Mouse (Mus musculus): ENCODE measurements at regions not wholly inside any gene's neighbourhood (a gene's known extent, or its start where the extent isn't known, plus 50 kb on each side); places are given as distances from the start of the nearest gene placed in this dataset.

DNA sequence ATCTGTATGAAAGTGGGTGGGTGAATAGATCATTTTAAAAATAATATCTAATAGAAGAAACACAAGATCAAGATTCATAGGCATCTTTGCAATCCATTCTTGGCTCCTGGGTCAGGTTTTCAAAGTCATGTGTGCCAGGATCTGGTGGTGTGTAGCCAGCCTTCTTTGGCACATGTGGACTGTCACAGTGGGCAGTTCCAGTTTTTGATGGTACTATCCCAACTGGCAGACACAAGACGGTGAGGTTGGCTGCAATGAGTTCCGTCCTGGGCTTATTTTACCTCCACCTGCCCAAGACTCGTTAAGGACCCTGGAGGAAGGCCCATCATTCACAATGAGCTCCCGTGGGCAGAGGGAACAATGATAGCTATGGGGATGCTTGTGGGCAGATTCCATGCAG, 435.1 kb upstream of the Nrp1 start:
- Histone ChIP-seq H3K4me3 (ENCODE audit: control insufficient read depth, low read depth, low read length) (no peak overlapping the region), H3K4me1 (ENCODE audit: control insufficient read depth, insufficient read depth, low read length) (no peaks in the 10 kb centered on the region), H3K27ac (ENCODE audit: control insufficient read depth, insufficient read depth, low read depth, low read length) (no peak overlapping the region), H3K27me3 (ENCODE audit: control insufficient read depth, insufficient read depth, low read length) (no peaks in the 10 kb centered on the region), H3K36me3 (ENCODE audit: control insufficient read depth, insufficient read depth, low read length) (no peaks in the 10 kb centered on the region)
- TF ChIP-seq CTCF (IDR thresholded peaks at IDR 0.05; ENCODE audit: control insufficient read depth, insufficient read depth, insufficient replicate concordance, low read depth, low read length) (no peak), POLR2A (IDR thresholded peaks at IDR 0.05; ENCODE audit: control insufficient read depth, low read depth, low read length) (no peak)

DNA sequence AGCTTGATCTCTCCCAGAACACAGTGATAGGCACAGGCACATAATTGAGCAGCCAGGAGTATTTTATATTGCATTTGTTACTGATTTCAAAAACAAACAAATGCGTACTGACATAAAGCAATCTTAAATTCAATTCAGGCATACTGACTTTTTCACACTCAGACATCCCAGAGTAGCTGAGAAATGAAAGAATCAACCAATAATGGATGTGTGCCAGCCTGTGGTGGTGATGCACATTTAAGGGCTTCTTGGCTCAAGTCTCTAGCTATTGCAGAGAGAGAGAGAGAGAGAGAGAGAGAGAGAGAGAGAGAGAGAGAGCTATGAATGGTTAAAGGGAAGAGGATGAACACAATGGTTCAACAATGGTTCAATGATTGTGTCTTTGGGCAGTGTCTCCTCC, 426.1 kb upstream of the Nrp1 start:
- Histone ChIP-seq H3K27ac (ENCODE audit: control insufficient read depth, insufficient read depth, low read depth, low read length) (no peak overlapping the region), H3K4me3 (ENCODE audit: control insufficient read depth, low read depth, low read length) (no peak overlapping the region), H3K27me3 (ENCODE audit: control insufficient read depth, insufficient read depth, low read length) (no peaks in the 10 kb centered on the region), H3K4me1 (ENCODE audit: control insufficient read depth, insufficient read depth, low read length) (no peaks in the 10 kb centered on the region), H3K36me3 (ENCODE audit: control insufficient read depth, insufficient read depth, low read length) (no peaks in the 10 kb centered on the region)
- TF ChIP-seq POLR2A (IDR thresholded peaks at IDR 0.05; ENCODE audit: control insufficient read depth, low read depth, low read length) (no peak), CTCF (IDR thresholded peaks at IDR 0.05; ENCODE audit: control insufficient read depth, insufficient read depth, insufficient replicate concordance, low read depth, low read length) (no peak)

DNA sequence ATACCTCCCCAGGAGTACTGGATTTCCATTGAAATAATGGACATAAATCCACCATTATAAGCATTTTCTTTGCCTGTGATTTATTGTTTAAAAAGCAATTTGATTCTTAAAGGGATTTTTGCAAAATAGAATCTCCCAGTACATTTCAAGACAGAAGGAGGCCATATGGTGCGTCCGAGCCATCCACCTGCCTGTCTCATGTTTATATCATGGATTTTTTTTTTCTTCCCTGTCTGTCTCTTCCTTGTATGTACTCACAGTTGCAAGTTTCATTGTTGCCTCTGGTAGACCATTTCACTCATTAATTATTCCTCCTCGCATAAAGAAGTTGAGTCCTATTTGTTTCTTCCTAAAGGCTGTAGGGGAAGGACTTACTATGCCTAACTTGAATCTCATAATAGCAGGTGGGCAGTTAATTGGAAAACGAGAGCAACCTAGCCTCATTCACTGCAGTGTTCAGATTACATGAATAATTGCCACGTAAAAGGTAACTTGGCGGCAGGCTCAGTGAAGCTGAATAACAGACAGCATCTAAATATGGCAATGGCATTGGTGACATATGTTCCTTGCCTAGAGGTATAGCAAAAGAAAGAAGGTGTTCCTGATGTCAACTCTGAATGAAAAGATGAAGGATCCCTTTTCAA, 421.5 kb upstream of the Nrp1 start:
- Histone ChIP-seq H3K27ac (ENCODE audit: control insufficient read depth, insufficient read depth, low read depth, low read length) (no peak overlapping the region), H3K4me3 (ENCODE audit: control insufficient read depth, low read depth, low read length) (no peak overlapping the region), H3K36me3 (ENCODE audit: control insufficient read depth, insufficient read depth, low read length) (no peaks in the 10 kb centered on the region), H3K4me1 (ENCODE audit: control insufficient read depth, insufficient read depth, low read length) (no peaks in the 10 kb centered on the region), H3K27me3 (ENCODE audit: control insufficient read depth, insufficient read depth, low read length) (no peaks in the 10 kb centered on the region)
- TF ChIP-seq CTCF (IDR thresholded peaks at IDR 0.05; ENCODE audit: control insufficient read depth, insufficient read depth, insufficient replicate concordance, low read depth, low read length) (no peak), POLR2A (IDR thresholded peaks at IDR 0.05; ENCODE audit: control insufficient read depth, low read depth, low read length) (no peak)

DNA sequence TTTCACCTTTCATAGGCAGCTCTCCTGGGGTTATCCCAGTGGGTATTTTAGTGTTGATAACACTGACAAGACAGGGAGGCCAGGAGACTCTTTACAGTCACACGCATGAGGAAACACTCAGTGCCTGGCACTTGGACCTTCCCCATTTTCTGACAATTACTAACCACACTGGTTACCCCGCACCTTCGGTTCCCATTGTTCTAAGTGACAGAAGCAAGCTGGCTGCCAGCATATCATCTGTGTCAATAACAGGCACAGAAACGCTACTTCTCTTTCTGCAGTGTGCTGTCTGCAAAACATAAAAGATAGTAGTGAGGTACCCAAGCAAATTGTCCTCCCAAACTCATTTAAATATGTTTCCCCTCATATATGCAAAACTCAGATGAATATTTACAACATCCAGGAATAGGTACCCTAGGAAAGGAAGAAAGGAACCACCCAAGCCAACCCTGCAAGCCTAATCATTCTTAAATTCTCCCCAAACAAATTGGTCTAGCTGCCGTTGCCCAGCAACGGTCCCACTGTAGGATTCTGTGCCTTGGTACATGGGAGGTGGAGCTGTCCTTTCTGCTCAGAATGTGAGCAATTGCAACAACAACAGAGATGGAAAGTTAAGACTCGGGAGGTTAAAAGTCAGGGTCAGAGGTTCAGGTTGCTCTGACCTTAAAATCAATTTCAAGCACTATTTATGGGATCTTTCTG, 419.0 kb upstream of the Nrp1 start:
- Histone ChIP-seq H3K27me3 (ENCODE audit: control insufficient read depth, insufficient read depth, low read length) (no peaks in the 10 kb centered on the region), H3K36me3 (ENCODE audit: control insufficient read depth, insufficient read depth, low read length) (no peaks in the 10 kb centered on the region)
- TF ChIP-seq CTCF (IDR thresholded peaks at IDR 0.05; ENCODE audit: control insufficient read depth, insufficient read depth, insufficient replicate concordance, low read depth, low read length) (no peak), POLR2A (IDR thresholded peaks at IDR 0.05; ENCODE audit: control insufficient read depth, low read depth, low read length) (no peak)

DNA sequence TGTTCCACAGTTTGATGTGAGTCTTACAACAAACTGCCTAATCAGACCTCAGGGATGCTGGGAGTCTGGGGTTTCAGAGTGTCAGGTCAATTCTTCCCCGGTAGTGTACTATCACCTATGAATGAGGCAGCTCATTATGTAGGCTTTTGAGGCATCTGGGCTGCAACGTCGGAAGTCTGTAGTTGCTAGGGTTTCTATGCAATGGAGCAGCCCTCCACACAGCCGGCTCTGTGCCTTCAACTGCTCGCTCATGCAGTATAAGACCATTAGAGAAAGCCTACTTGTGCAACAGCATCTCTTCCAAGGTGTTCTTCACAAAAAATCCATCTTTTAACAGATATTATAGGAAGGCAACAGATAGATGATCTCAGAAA, 418.4 kb upstream of the Nrp1 start:
- no peaks in the 10 kb centered on the region for H3K27me3 ChIP-seq (ENCODE audit: control insufficient read depth, insufficient read depth, low read length)
- no peaks in the 10 kb centered on the region for H3K4me1 ChIP-seq (ENCODE audit: control insufficient read depth, insufficient read depth, low read length)
- no peak overlapping the region for H3K27ac ChIP-seq (ENCODE audit: control insufficient read depth, insufficient read depth, low read depth, low read length)
- no peaks in the 10 kb centered on the region for H3K36me3 ChIP-seq (ENCODE audit: control insufficient read depth, insufficient read depth, low read length)
- TF ChIP-seq CTCF (IDR thresholded peaks at IDR 0.05; ENCODE audit: control insufficient read depth, insufficient read depth, insufficient replicate concordance, low read depth, low read length) (no peak), POLR2A (IDR thresholded peaks at IDR 0.05; ENCODE audit: control insufficient read depth, low read depth, low read length) (no peak)
- H3K4me3 ChIP-seq (ENCODE audit: control insufficient read depth, low read depth, low read length): no peak overlapping the region

More for the DNA sequence above, 419.0 kb upstream of the Nrp1 start:
- no peak overlapping the region for H3K4me3 ChIP-seq (ENCODE audit: control insufficient read depth, low read depth, low read length)
- no peaks in the 10 kb centered on the region for H3K4me1 ChIP-seq (ENCODE audit: control insufficient read depth, insufficient read depth, low read length)
- no peak overlapping the region for H3K27ac ChIP-seq (ENCODE audit: control insufficient read depth, insufficient read depth, low read depth, low read length)

DNA sequence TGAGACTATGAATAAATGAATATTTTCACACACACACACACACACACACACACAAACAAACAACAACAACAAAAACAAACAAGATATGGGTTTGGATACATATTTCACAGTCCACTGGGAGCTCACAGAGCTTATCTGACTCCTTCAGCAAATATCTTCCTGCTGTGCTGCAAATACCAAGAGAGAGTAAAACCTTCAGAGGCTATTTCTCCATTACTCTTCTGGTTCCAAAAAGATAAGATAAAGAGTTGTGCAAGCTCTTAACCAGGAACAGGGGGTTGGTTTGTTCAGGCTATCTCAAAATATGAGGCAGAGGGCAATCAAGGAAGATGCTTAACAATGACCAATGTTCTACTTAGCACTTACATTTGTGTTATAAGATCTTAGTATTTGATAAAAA, 416.1 kb upstream of the Nrp1 start:
- H3K27me3 ChIP-seq (ENCODE audit: control insufficient read depth, insufficient read depth, low read length): no peaks in the 10 kb centered on the region
- TF ChIP-seq POLR2A (IDR thresholded peaks at IDR 0.05; ENCODE audit: control insufficient read depth, low read depth, low read length) (no peak), CTCF (IDR thresholded peaks at IDR 0.05; ENCODE audit: control insufficient read depth, insufficient read depth, insufficient replicate concordance, low read depth, low read length) (no peak)
- no peak overlapping the region for H3K4me3 ChIP-seq (ENCODE audit: control insufficient read depth, low read depth, low read length)
- no peaks in the 10 kb centered on the region for H3K36me3 ChIP-seq (ENCODE audit: control insufficient read depth, insufficient read depth, low read length)
- H3K27ac ChIP-seq (ENCODE audit: control insufficient read depth, insufficient read depth, low read depth, low read length): no peak overlapping the region
- H3K4me1 ChIP-seq (ENCODE audit: control insufficient read depth, insufficient read depth, low read length): no peaks in the 10 kb centered on the region

DNA sequence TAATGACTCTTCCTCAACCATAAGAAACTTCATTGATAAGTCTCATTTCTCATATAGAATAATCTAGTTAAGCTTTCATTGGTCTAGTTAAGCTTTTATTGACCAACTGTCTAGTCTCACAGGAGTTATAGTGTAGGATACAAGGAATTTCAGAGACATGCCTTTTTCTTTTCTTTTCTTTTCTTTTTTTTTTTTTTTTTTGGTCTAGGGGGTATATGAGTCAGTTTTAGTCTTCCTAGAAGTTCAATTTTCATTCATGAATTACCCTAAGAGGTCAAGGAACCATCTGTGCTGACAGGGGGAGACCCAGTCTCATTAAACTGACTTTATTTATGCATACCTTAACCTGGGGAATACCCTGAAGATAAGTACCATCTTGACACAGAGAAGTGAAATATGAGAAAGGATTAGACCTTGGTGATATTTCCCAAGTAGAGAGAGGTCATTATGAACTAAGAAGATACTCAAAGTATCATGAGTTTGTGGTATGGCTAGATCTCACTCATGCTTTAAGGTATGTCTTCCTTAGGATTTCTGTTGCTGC, 413.4 kb upstream of the Nrp1 start:
- Histone ChIP-seq H3K36me3 (ENCODE audit: control insufficient read depth, insufficient read depth, low read length) (no peaks in the 10 kb centered on the region), H3K27ac (ENCODE audit: control insufficient read depth, insufficient read depth, low read depth, low read length) (no peak overlapping the region), H3K4me1 (ENCODE audit: control insufficient read depth, insufficient read depth, low read length) (no peaks in the 10 kb centered on the region), H3K27me3 (ENCODE audit: control insufficient read depth, insufficient read depth, low read length) (no peaks in the 10 kb centered on the region), H3K4me3 (ENCODE audit: control insufficient read depth, low read depth, low read length) (no peak overlapping the region)
- TF ChIP-seq POLR2A (IDR thresholded peaks at IDR 0.05; ENCODE audit: control insufficient read depth, low read depth, low read length): no peak
- TF ChIP-seq CTCF (IDR thresholded peaks at IDR 0.05; ENCODE audit: control insufficient read depth, insufficient read depth, insufficient replicate concordance, low read depth, low read length): no peak

Measured in testis, adult 2 months (tissue).